Mouse (Mus musculus): ENCODE measurements around the gene Ppm1b.

Ppm1b gene

DNA sequence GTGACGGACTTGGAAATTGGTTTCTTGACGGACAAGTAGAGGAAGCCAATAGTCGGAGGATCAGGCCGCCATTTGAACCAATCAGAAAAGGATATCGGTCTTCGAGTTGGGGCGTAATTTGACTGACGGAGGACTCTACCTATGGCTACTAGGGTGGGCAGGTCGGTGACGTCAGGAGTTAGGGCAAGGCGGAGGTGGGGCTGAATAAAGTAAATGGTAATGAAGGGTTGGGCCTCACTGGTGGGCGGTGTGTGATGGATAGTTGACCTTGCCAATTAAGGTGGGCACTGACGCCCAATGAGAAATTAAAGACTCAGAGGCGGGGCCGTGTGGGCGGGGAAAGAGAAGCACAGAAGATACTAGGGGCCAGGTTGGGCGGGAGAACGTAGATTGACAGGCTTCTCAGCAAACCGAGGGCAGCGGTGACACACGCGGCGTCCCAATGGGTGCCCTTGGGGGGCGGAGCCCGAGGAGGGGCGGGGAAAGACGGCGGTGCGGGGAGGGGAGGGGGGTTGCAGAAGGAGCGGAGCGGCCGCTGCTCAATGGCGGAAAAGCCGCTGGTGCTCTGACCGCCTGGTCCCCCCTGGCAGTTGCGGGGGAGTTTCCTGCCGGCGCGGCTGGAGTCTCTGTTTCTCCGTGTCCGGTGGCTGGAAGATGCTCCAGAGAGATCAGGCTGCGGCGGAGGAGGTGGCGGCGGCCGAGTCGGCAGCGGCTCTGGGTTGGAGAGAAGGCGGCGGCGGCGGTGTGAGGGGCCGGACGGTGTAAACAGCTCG, 1.1 kb downstream of the Ppm1b start:
- DNase-seq (ENCODE audit: extremely low read depth, low read depth, low spot score), result peak; percentile 100

DNA sequence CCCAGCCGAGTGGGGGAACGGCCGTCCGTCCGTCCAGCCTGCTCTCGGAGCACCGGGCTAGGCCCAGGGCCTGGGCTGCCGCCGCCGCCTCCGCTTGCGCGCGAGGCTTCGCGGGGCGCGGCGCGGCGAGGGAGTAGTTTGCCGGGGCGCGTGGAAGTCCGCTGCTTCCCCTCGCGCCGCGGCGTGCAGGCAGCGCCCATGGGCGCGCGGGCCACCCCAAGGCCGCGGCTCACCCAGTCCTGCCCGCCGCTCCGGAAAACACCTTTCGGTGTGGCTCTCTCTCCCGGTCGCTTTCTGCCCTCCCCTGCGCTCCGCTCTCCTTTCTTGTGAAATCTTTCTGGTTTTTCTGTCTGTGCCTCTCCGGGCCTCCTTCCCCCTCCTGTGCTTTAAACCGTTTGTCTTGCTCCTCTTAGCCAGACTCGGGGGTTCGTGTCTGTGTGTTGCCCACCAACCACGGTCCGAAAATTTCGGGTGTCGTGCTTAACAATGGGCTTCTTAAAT, 1.9 kb downstream of the Ppm1b start:
- no peak for DNase-seq (ENCODE audit: extremely low read depth, low read depth, low spot score)

DNA sequence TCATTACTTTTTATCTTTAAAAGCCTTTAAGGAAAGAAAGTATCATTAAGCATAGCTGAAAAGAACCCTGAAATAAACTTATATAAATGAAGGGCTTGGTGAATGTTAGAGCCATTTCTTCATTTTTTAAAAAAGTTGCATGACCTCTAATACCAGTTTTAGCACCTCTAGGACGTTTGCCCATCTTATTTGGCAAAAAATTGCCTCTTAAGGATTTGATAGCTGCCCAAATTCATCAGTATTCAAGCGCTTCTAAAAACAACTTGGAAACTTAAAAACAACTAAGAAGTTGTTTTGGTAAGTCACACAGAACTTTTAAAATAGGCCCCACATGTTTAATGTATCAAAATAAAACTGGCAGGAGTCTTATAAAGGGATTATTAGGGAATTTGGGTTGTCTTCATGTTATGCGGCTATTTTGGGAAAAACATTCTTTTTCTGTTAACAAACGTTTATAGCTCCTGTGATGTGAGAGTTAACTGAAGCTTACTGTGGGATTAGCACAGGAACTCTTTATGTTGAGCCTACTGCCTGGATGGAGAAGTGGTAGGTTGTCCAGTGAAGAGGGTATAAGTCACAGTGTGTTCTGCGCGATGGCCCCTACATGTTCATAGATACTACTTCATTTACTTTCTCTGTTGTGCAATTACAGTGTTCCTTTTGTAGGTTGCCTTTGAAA, 2.6 kb downstream of the Ppm1b start:
- no peak for DNase-seq (ENCODE audit: extremely low read depth, low read depth, low spot score)

DNA sequence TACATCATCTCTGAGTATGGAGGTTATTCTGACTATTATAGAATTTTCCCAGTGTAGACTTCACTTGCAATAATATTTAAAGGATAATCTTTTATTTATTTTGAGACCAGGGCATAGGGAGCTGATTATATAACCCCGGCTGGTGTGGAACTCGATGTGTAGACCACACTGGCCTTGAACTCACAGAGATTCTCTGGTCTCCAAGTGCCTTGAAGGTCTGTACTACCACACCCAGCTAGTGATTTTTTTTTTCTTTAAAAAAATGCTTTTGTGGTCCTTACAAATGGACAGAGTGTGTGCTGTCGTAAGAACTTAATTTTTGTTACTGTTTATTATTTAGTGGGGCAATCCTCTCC, 3.1 kb downstream of the Ppm1b start:
- no peak for DNase-seq (ENCODE audit: extremely low read depth, low read depth, low spot score)

DNA sequence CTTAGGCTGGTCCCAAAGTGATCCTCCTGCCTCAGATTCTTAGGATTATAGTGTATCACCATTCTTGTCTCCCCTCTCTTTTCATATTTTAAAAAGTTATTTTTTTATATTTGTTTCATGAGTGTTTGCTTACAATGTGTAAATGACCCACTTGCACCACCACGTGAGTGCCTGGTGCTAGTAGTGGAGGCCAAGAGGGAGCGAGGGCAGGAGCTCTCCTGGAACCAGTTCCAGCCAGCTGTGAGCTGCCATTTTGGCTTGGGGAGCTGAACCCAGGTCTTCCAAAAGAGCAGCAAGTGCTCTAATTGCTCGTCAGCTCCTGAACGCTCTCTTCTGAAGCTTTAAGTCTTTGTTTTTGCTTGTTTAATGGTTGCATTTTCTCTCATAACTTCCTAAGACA, 3.6 kb downstream of the Ppm1b start:
- DNase-seq (ENCODE audit: extremely low read depth, low read depth, low spot score), result no peak

DNA sequence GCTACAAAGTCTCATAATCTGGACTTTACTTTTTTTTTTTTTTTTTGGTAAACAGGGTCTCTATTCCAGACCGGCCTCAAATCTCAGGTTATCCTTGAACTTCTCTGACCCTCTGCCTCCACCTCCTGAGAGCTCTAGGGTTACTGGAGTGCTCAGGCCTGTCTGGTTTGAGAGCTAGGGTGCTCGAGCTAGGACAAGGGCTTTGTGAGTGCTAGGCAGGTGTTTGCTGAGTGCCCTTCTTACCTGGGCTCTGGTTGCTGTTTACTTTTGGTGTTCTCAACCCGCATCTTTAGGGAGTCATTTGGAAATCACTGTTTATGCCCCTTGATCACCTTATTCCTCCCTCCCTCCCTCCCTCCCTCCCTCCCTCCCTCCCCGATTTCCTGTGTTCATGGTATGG, 5.5 kb downstream of the Ppm1b start:
- no peak for DNase-seq (ENCODE audit: extremely low read depth, low read depth, low spot score)

DNA sequence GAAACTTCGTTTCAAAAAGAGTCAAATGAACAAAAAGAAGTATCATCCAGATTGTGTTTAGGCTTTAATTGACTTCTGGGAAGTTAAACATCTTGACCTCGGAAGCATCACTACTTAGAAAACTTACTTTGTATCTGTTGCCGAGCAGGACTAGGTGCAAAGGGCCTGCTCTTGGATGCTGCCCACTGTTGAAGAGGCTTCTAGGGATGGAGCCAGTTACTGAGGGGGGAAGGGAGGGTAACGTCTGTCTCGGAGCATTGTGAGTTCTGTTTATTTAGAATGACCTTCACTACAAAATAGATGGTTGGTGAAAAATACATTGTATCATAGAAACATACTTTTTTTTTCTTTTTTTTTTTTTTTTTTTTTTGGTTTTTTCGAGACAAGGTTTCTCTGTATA, 7.1 kb downstream of the Ppm1b start:
- DNase-seq (ENCODE audit: extremely low read depth, low read depth, low spot score), result no peak

DNA sequence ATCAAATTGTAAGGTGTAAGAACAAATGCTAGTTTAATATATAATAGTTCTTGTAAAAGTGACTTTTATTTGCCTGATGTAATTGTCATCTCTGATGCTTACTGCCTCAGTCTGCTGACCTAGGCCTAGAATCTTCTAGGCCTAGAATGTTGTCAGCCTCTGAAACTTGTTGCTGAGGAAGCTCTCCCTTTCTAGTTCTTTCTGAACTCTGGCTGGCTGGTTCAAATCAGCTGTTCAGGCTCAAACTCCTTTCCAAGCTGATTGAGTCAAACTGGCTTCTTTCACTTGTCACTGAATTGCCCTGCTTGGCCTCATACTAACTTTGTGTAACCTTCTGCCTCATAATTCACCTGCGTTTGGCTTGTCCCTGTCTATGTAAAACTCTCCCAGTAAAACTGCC, 9.7 kb downstream of the Ppm1b start:
- no peak for DNase-seq (ENCODE audit: extremely low read depth, low read depth, low spot score)

DNA sequence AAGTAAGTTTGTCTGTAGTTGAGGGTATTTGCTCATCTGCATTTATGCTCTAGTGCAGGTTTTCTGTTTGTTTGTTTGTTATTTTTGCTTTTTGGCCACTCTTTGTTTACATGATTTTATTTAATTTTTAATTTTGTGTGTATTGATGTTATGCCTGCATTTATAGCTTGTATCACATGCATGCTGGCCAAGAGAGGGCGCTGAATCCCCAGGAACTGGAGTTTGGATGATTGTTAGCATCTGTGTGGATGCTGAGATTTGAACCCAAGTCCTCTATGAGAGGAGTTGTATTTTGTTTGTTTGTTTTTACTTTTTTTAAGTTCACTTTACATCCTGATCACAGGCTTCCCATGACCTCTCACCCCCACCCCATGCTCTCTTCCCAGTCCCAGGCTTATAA, 10.5 kb downstream of the Ppm1b start:
- DNase-seq (ENCODE audit: extremely low read depth, low read depth, low spot score), result no peak

DNA sequence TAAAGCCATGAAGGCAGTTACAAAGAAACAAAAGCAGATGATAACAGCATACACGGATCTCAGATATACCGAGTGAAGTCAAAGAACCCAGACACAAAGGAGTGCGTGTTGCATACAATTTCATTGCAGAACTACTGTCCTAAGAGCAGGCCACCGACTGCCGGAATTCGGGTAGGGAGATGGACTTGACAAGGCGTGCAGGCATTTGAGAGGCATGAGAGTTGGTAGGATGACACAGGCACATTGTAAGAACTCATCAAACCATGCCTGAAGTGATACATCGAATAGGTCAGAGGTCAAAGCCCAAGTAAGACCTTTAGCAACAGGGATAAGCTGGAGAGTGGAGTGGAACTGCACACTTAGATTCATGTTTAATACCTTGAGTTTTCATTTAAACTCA, 13.4 kb downstream of the Ppm1b start:
- no peak for DNase-seq (ENCODE audit: extremely low read depth, low read depth, low spot score)

DNA sequence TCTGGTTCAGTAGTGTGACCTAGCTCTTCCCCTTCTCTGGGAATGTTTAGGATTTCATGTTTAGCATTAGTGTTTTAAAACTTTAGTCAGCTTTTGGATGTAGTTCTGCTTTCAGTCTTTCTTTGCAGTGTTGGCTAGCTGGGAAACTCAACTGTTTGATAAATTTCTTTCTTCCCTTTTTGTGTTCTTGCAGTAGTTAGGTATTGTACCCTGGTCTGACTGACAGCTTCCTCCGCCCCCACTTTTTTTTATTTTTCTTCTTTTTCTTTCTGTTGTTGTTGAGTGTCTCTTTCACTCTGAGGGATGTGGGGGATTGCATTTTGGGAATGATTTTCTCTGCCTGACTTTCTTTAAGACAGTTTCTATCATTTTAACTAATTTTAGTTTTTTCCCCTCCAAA, 25.2 kb downstream of the Ppm1b start:
- no peak for DNase-seq (ENCODE audit: extremely low read depth, low read depth, low spot score)

DNA sequence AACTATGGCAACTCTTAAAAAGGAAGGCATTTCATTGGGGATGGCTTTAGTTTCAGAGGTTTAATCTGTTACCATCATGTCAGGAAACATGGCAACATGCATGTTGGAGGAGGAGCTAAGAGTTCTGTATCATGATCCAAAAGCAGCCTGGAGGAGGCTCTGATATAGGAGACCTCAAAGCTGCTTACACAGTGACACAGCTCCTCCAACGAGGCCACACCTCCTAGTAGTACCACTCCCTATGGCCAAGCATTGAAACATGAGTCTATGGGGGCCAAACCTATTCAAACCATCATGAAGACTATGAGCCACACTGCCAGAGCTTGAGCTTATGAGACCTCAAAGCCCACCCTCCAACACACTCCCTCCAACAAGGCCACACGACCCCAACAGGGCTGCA, 26.2 kb downstream of the Ppm1b start:
- no peak for DNase-seq (ENCODE audit: extremely low read depth, low read depth, low spot score)

DNA sequence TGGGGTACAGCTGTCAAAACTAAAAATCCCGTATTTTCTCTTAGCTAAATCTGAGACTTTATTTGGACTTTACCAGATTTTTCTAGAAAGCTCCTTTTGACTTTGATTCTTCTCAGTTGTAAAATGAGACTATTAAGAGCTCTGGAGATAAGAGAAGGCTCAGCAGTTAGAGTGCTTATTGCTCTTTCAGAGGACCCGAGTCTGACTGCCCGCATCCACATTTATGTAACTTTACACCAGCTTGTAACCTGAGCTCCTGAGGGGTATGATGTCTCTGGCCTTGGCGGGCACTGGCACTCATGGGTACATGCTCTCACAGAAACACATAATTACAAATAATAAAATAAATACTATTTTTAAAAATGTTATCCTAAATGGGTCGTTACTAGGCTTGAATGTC, 29.8 kb downstream of the Ppm1b start:
- DNase-seq (ENCODE audit: extremely low read depth, low read depth, low spot score), result no peak

DNA sequence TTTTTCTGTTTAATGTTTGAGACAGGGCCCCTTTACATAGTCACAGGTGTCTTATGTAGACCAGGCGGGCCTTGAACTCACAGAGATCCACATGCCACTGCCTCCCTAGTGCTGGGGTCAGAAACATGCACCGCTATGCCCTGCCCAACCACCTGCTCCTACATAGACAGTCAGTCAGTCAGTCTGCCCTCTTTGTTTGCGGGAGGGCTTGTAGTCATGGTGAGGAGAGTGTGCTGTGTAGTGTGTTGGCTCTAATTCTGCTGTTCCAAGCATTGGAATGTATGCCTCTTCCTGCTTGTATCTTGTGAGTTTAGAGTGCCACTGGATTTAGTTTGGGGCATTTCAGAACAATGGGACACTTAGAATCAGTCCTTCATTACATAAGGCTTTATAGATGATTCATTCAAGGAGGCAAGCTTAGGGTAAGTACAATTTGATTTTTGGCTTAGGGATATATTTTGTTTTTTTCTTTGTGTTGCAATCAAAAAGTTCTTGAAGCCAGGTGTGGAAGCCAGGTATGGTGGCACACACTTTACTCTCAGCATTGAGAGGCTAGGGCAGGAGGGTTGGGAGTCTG, 31.4 kb downstream of the Ppm1b start:
- peak; percentile 74 for DNase-seq (ENCODE audit: extremely low read depth, low read depth, low spot score)

DNA sequence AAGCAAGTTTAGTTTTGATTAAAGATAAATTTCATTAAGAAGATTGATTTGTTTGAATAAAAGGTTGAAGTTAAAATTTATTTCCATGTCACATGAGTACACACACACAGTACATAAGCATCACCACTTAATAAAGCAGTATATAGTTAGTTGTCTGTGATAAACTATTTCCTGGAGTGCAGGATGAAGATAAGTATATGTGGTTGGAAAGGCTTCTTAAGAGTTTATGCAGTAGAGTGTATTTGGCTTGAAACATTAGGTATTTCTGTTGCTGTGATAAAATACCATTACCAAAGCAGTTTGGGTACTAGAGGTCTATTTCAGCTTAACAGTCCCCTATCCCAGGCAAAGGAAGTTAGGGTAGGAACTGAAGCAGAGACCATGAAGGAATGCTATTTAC, 32.0 kb downstream of the Ppm1b start:
- DNase-seq (ENCODE audit: extremely low read depth, low read depth, low spot score), result no peak

DNA sequence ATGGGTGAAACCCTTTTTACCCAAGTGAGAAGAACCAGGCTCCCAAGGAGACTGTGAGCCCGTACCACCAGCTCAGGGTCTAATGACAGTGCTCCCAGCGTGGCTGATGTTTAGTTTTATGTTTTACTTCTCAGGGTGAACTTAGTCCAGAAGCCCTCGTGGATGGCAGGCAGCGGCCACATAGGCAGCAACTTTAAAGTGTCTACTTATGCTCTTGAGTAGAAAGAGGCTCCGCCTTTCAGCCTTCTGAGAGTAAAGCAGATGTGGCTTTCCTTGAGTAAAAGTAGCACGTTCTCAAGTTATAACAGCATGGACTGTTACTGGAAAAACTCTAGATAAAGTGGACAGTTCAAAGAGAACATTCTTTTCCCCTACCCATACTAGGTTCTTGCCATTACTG, 39.3 kb downstream of the Ppm1b start:
- no peak for DNase-seq (ENCODE audit: extremely low read depth, low read depth, low spot score)

DNA sequence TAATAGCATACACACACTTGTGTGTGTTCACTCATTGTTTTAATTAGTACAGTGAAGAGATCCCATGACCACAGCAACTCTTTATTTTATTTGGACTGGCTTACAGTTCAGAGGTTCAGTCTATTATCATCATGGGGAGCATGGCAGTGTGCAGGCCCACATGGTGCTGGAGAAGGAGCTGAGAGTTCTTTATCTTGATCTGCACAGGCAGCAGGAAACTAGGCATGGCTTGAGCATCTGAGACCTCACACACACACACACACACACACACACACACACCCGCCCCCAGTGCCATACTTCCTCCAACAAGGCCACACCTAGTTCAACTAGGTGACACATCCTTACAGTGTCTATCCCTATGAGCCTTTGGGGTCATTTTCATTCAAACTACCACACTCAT, 41.1 kb downstream of the Ppm1b start:
- DNase-seq (ENCODE audit: extremely low read depth, low read depth, low spot score), result no peak

DNA sequence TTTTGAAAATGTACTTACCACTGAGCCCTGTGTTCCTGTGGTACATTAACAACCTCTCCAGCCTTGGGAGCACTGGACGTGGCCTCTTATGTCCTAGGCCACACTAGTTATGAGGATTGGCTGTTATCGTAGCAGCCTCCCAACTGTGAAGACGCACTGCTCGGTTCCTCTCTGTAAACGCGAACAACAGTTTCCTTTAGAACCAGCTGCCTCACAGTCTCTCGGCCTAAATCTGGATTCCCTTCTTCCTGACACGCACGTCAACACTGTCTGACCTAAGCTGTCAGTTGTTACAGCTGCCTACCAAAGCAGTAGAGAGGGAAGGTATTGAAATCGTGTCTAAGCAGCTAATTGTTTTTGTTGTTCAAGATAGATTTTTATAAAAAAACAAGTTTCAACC, 43.1 kb downstream of the Ppm1b start:
- DNase-seq (ENCODE audit: extremely low read depth, low read depth, low spot score), result no peak

DNA sequence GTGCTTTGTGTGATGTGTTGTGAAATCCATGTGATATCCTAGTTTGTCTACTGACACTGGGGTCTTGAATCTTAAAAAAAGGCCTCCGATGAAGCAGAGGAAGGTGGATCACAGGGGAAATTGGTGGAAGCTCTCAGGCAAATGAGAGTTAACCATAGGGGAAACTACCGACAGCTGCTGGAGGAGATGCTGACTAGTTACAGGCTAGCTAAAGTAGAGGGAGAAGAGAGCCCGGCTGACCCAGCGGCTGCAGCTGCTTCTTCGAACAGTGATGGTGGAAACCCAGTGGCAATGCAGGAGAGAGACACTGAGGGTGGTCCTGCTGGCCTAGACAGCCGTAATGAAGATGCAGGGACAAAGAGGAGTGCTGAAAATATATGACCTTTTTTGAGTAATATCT, 56.9 kb downstream of the Ppm1b start:
- no peak for DNase-seq (ENCODE audit: extremely low read depth, low read depth, low spot score)

DNA sequence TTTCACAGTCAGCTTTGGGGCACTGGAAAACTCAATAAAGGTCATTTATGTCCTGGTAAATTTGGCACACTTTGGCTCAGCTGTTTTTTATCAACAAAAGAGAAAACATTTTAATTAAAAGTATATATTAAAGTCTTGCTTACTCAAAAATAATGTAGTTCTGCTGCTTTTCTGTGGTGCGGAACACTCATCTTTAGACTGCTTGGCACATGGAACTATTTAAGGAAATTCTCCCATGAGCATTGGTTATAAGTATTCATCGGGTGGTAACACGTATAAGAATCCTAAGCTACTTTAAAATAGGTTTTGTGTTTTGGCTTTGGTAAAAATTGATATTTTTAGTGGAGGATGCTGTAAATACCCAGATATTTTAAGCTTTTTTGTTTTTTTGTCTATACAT, 58.1 kb downstream of the Ppm1b start:
- no peak for DNase-seq (ENCODE audit: extremely low read depth, low read depth, low spot score)

DNA sequence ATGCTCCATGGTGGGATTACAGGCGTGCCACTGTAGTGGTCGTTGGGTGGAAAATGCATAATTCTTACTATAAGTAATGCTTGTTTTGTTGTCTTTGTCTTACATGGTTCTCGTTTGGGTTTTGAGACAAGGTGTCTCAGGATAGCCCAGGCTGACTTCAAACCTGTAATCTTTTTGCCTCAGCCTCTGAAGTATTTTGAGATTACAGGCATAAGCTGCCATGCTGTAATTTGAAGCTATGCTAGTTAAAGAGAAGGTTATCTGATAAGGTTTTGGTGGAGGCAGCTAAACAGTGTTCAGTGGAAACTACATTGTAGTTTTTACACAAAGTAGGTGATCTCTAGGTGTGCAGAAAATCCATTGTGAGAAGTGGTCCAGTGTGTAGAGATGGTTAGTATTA, 61.8 kb downstream of the Ppm1b start:
- DNase-seq (ENCODE audit: extremely low read depth, low read depth, low spot score), result no peak

DNA sequence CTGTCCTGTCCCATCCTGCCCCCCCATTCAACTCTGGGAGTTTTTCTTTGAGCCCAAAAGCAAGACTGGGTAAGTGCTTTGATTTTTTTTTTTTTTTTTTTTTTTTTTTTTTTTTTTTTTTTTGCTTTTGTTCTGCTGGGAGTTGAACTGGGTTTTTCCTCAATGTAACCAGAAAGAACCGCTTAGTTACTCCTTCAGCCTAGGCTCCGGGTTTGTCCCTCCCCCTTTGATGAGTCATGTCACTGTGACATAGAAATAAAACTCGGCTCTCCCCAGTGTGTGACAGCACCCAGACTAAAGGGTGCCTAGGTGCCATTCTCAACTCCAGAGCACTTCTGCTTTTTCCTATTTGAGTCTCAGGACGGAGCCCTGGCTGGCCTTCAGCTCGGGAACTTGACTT, 62.3 kb downstream of the Ppm1b start:
- no peak for DNase-seq (ENCODE audit: extremely low read depth, low read depth, low spot score)
